Mouse (Mus musculus): ENCODE measurements around the gene Intu. TPM values are rescaled to one million over a fixed set of nuclear protein-coding genes. Genes with fewer than 3 reads are reported as not detected.
A peak's percentile ranks its signal among the peaks of the same experiment; 100 is the strongest.

Gene Intu
- polyA plus RNA-seq, 1 experiment from 2014 or later, result 10.0 TPM

- 20% methylated on average over 7 of the region's 7 CpGs for WGBS
- no peak overlapping the region for H3K9ac ChIP-seq (ENCODE audit: low read length)
- H3K27me3 ChIP-seq (ENCODE audit: control insufficient read depth, insufficient read depth, low read length), result no peaks in the 10 kb centered on the region
- no peak overlapping the region for H3K4me3 ChIP-seq (ENCODE audit: low read depth, low read length)
- 0 out of 2 replicates have a peak overlapping the region, but pooled peaks have one; percentile 6 for H3K4me2 ChIP-seq (ENCODE audit: low read depth, low read length, severe bottlenecking)
- no peaks in the 10 kb centered on the region; the same call in 1 of the 2 replicates for H3K4me1 ChIP-seq (replicated peaks; ENCODE audit: control insufficient read depth, insufficient read depth, low read length)
- H3K36me3 ChIP-seq (ENCODE audit: control insufficient read depth, insufficient read depth, low read length), result no peaks in the 10 kb centered on the region
- no peaks in the 10 kb centered on the region for H3K9me3 ChIP-seq (ENCODE audit: control insufficient read depth, low read length)
- ATAC-seq (replicated peaks; ENCODE audit: low FRiP score) (no peak; the same call in 1 of the 2 replicates), DNase-seq (ENCODE audit: low spot score) (no peak)
- no peak overlapping the region for H3K27ac ChIP-seq (ENCODE audit: low read depth, low read length)
These were observed 7.7 kb upstream of the Intu start for GRCm38 (mm10) chr3:40523371-40523783.

- peaks cover 2% of the 10 kb centered on the region; the same call in 1 of the 2 replicates for H3K27me3 ChIP-seq (ENCODE audit: control insufficient read depth, insufficient read depth, low read length)
- DNase-seq (ENCODE audit: low spot score), result no peak
- H3K9me3 ChIP-seq (ENCODE audit: control insufficient read depth, low read length), result no peaks in the 10 kb centered on the region
- H3K27ac ChIP-seq (ENCODE audit: low read depth, low read length), result no peak overlapping the region
- no peak overlapping the region for H3K4me3 ChIP-seq (ENCODE audit: low read depth, low read length)
- no peaks in the 10 kb centered on the region; the same call in 1 of the 2 replicates for H3K4me1 ChIP-seq (replicated peaks; ENCODE audit: control insufficient read depth, insufficient read depth, low read length)
- H3K9ac ChIP-seq (ENCODE audit: low read length), result no peak overlapping the region
- H3K36me3 ChIP-seq (ENCODE audit: control insufficient read depth, insufficient read depth, low read length), result no peaks in the 10 kb centered on the region
- H3K4me2 ChIP-seq (ENCODE audit: low read depth, low read length, severe bottlenecking), result no peak overlapping the region
- ATAC-seq (replicated peaks; ENCODE audit: low FRiP score), result no peak
- 81% methylated on average over 7 of the region's 7 CpGs for WGBS
These were observed 6.2 kb upstream of the Intu start for GRCm38 (mm10) chr3:40524841-40525240.

- 0 out of 2 replicates have a peak, but pooled peaks have one; percentile 49 for ATAC-seq (replicated peaks; ENCODE audit: low FRiP score)
- Histone ChIP-seq H3K27me3 (ENCODE audit: control insufficient read depth, insufficient read depth, low read length) (peaks cover 2% of the 10 kb centered on the region; the same call in 1 of the 2 replicates), H3K4me1 (replicated peaks; ENCODE audit: control insufficient read depth, insufficient read depth, low read length) (no peaks in the 10 kb centered on the region; the same call in 1 of the 2 replicates), H3K4me2 (ENCODE audit: low read depth, low read length, severe bottlenecking) (no peak overlapping the region), H3K9ac (ENCODE audit: low read length) (no peak overlapping the region), H3K9me3 (ENCODE audit: control insufficient read depth, low read length) (no peaks in the 10 kb centered on the region), H3K4me3 (ENCODE audit: low read depth, low read length) (no peak overlapping the region), H3K36me3 (ENCODE audit: control insufficient read depth, insufficient read depth, low read length) (no peaks in the 10 kb centered on the region), H3K27ac (ENCODE audit: low read depth, low read length) (no peak overlapping the region)
- DNase-seq (ENCODE audit: low spot score), result peak; percentile 89
- 27% methylated on average over 4 of the region's 4 CpGs for WGBS
These were observed 5.7 kb upstream of the Intu start for GRCm38 (mm10) chr3:40525341-40525740.

- peaks cover 2% of the 10 kb centered on the region; the same call in 1 of the 2 replicates for H3K27me3 ChIP-seq (ENCODE audit: control insufficient read depth, insufficient read depth, low read length)
- no peak overlapping the region for H3K4me3 ChIP-seq (ENCODE audit: low read depth, low read length)
- H3K4me1 ChIP-seq (replicated peaks; ENCODE audit: control insufficient read depth, insufficient read depth, low read length), result peaks cover 3% of the 10 kb centered on the region; the same call in 1 of the 2 replicates
- H3K27ac ChIP-seq (ENCODE audit: low read depth, low read length), result no peak overlapping the region
- no peaks in the 10 kb centered on the region for H3K9me3 ChIP-seq (ENCODE audit: control insufficient read depth, low read length)
- no peak overlapping the region for H3K4me2 ChIP-seq (ENCODE audit: low read depth, low read length, severe bottlenecking)
- ATAC-seq (replicated peaks; ENCODE audit: low FRiP score) (no peak), DNase-seq (ENCODE audit: low spot score) (no peak)
- WGBS, result 86% methylated on average over 3 of the region's 3 CpGs
- no peak overlapping the region for H3K9ac ChIP-seq (ENCODE audit: low read length)
- H3K36me3 ChIP-seq (ENCODE audit: control insufficient read depth, insufficient read depth, low read length), result no peaks in the 10 kb centered on the region
These were observed 5.0 kb upstream of the Intu start for GRCm38 (mm10) chr3:40526095-40526494.

GRCm38 (mm10) chr3:40527218-40527617 lies 3.9 kb upstream of the Intu start:
- no peaks in the 10 kb centered on the region for H3K9me3 ChIP-seq (ENCODE audit: control insufficient read depth, low read length)
- no peak overlapping the region for H3K27ac ChIP-seq (ENCODE audit: low read depth, low read length)
- H3K9ac ChIP-seq (ENCODE audit: low read length), result no peak overlapping the region
- ATAC-seq (replicated peaks; ENCODE audit: low FRiP score), result no peak
- H3K27me3 ChIP-seq (ENCODE audit: control insufficient read depth, insufficient read depth, low read length), result peaks cover 2% of the 10 kb centered on the region; the same call in 1 of the 2 replicates
- 73% methylated on average over 10 of the region's 10 CpGs for WGBS
- H3K36me3 ChIP-seq (ENCODE audit: control insufficient read depth, insufficient read depth, low read length), result no peaks in the 10 kb centered on the region
- no peak overlapping the region for H3K4me2 ChIP-seq (ENCODE audit: low read depth, low read length, severe bottlenecking)
- H3K4me3 ChIP-seq (ENCODE audit: low read depth, low read length), result no peak overlapping the region
- H3K4me1 ChIP-seq (replicated peaks; ENCODE audit: control insufficient read depth, insufficient read depth, low read length), result peaks cover 3% of the 10 kb centered on the region; the same call in 1 of the 2 replicates
- DNase-seq (ENCODE audit: low spot score), result no peak

- no peak overlapping the region for H3K4me2 ChIP-seq (ENCODE audit: low read depth, low read length, severe bottlenecking)
- DNase-seq (ENCODE audit: low spot score) (no peak), ATAC-seq (replicated peaks; ENCODE audit: low FRiP score) (no peak)
- H3K9me3 ChIP-seq (ENCODE audit: control insufficient read depth, low read length), result no peaks in the 10 kb centered on the region
- 28% methylated on average over 9 of the region's 9 CpGs for WGBS
- H3K27me3 ChIP-seq (ENCODE audit: control insufficient read depth, insufficient read depth, low read length), result peaks cover 2% of the 10 kb centered on the region; the same call in 1 of the 2 replicates
- H3K4me3 ChIP-seq (ENCODE audit: low read depth, low read length), result no peak overlapping the region
- no peak overlapping the region for H3K9ac ChIP-seq (ENCODE audit: low read length)
- H3K36me3 ChIP-seq (ENCODE audit: control insufficient read depth, insufficient read depth, low read length), result no peaks in the 10 kb centered on the region
- no peak overlapping the region for H3K27ac ChIP-seq (ENCODE audit: low read depth, low read length)
- H3K4me1 ChIP-seq (replicated peaks; ENCODE audit: control insufficient read depth, insufficient read depth, low read length), result peaks cover 3% of the 10 kb centered on the region; the same call in 1 of the 2 replicates
These were observed 2.8 kb upstream of the Intu start for GRCm38 (mm10) chr3:40527976-40528950.

- Histone ChIP-seq H3K4me3 (ENCODE audit: low read depth, low read length) (no peak overlapping the region), H3K36me3 (ENCODE audit: control insufficient read depth, insufficient read depth, low read length) (no peaks in the 10 kb centered on the region), H3K9me3 (ENCODE audit: control insufficient read depth, low read length) (no peaks in the 10 kb centered on the region), H3K27me3 (ENCODE audit: control insufficient read depth, insufficient read depth, low read length) (peaks cover 2% of the 10 kb centered on the region), H3K9ac (ENCODE audit: low read length) (no peak overlapping the region), H3K27ac (ENCODE audit: low read depth, low read length) (no peak overlapping the region), H3K4me1 (replicated peaks; ENCODE audit: control insufficient read depth, insufficient read depth, low read length) (peaks cover 3% of the 10 kb centered on the region; the same call in 1 of the 2 replicates), H3K4me2 (ENCODE audit: low read depth, low read length, severe bottlenecking) (no peak overlapping the region)
- 73% methylated on average over 6 of the region's 6 CpGs for WGBS
- ATAC-seq (replicated peaks; ENCODE audit: low FRiP score) (no peak), DNase-seq (ENCODE audit: low spot score) (no peak)
These were observed 2.1 kb upstream of the Intu start for GRCm38 (mm10) chr3:40528958-40529357.

GRCm38 (mm10) chr3:40530845-40531244 lies 241 bp upstream of the Intu start:
- ATAC-seq (replicated peaks; ENCODE audit: low FRiP score) (no peak), DNase-seq (ENCODE audit: low spot score) (no peak)
- WGBS, result 20% methylated on average over 5 of the region's 7 CpGs
- Histone ChIP-seq H3K36me3 (ENCODE audit: control insufficient read depth, insufficient read depth, low read length) (no peaks in the 10 kb centered on the region), H3K9ac (ENCODE audit: low read length) (no peak overlapping the region), H3K4me2 (ENCODE audit: low read depth, low read length, severe bottlenecking) (peak overlapping the region; percentile 76), H3K4me1 (replicated peaks; ENCODE audit: control insufficient read depth, insufficient read depth, low read length) (peaks cover 3% of the 10 kb centered on the region; the same call in 1 of the 2 replicates), H3K27me3 (ENCODE audit: control insufficient read depth, insufficient read depth, low read length) (peaks cover 2% of the 10 kb centered on the region), H3K27ac (ENCODE audit: low read depth, low read length) (no peak overlapping the region), H3K9me3 (ENCODE audit: control insufficient read depth, low read length) (no peaks in the 10 kb centered on the region), H3K4me3 (ENCODE audit: low read depth, low read length) (peak overlapping the region; percentile 43)
